Mouse (Mus musculus): ENCODE measurements around the gene Gm49318. TPM values are rescaled to one million over a fixed set of nuclear protein-coding genes. Genes with fewer than 3 reads are reported as not detected.

Gene Gm49318
- polyA plus RNA-seq, 1 experiment from 2014 or later: not detected

- Histone ChIP-seq H3K9ac (ENCODE audit: low read depth, low read length) (no peak overlapping the region; the same call in 1 of the 2 replicates), H3K4me3 (ENCODE audit: low read length) (peak overlapping the region; percentile 34), H3K9me3 (ENCODE audit: control insufficient read depth, low read length) (no peaks in the 10 kb centered on the region), H3K36me3 (ENCODE audit: control insufficient read depth, insufficient read depth, low read length) (no peaks in the 10 kb centered on the region), H3K27ac (ENCODE audit: low read depth, low read length) (no peak overlapping the region), H3K4me2 (replicated peaks; ENCODE audit: low read depth, low read length) (peak overlapping the region; percentile 74), H3K4me1 (ENCODE audit: control insufficient read depth, insufficient read depth, low read length) (peaks cover 20% of the 10 kb centered on the region), H3K27me3 (ENCODE audit: control insufficient read depth, insufficient read depth, low read length) (peaks cover 49% of the 10 kb centered on the region)
- peak; percentile 11; the same call in 1 of the 2 replicates for ATAC-seq (ENCODE audit: low FRiP score, low TSS enrichment)
- 0% methylated on average over 49 of the region's 67 CpGs for WGBS
Measured at GRCm38 (mm10) chr9:22051161-22051957, 19.7 kb downstream of the Gm49318 start.

- Histone ChIP-seq H3K4me2 (replicated peaks; ENCODE audit: low read depth, low read length) (peak overlapping the region; percentile 74), H3K4me3 (ENCODE audit: low read length) (peak overlapping the region; percentile 34), H3K27me3 (ENCODE audit: control insufficient read depth, insufficient read depth, low read length) (peaks cover 49% of the 10 kb centered on the region), H3K9me3 (ENCODE audit: control insufficient read depth, low read length) (no peaks in the 10 kb centered on the region), H3K4me1 (ENCODE audit: control insufficient read depth, insufficient read depth, low read length) (peaks cover 20% of the 10 kb centered on the region), H3K36me3 (ENCODE audit: control insufficient read depth, insufficient read depth, low read length) (no peaks in the 10 kb centered on the region), H3K9ac (ENCODE audit: low read depth, low read length) (no peak overlapping the region), H3K27ac (ENCODE audit: low read depth, low read length) (no peak overlapping the region)
- WGBS: 2% methylated on average over 32 of the region's 43 CpGs
- peak; percentile 74 for ATAC-seq (ENCODE audit: low FRiP score, low TSS enrichment)
Measured at GRCm38 (mm10) chr9:22050351-22050889, 20.6 kb downstream of the Gm49318 start.

- H3K9ac ChIP-seq (ENCODE audit: low read depth, low read length): no peak overlapping the region
- H3K9me3 ChIP-seq (ENCODE audit: control insufficient read depth, low read length): no peaks in the 10 kb centered on the region
- H3K27ac ChIP-seq (ENCODE audit: low read depth, low read length): no peak overlapping the region
- ATAC-seq (ENCODE audit: low FRiP score, low TSS enrichment): 0 out of 2 replicates have a peak, but pooled peaks have one; percentile 7
- H3K4me3 ChIP-seq (ENCODE audit: low read length): no peak overlapping the region
- peaks cover 49% of the 10 kb centered on the region for H3K27me3 ChIP-seq (ENCODE audit: control insufficient read depth, insufficient read depth, low read length)
- H3K4me1 ChIP-seq (ENCODE audit: control insufficient read depth, insufficient read depth, low read length): peaks cover 19% of the 10 kb centered on the region
- no peak overlapping the region for H3K4me2 ChIP-seq (replicated peaks; ENCODE audit: low read depth, low read length)
- 58% methylated on average over 4 of the region's 4 CpGs for WGBS
- no peaks in the 10 kb centered on the region for H3K36me3 ChIP-seq (ENCODE audit: control insufficient read depth, insufficient read depth, low read length)
Measured at GRCm38 (mm10) chr9:22049721-22050270, 21.3 kb downstream of the Gm49318 start.

- no peak for ATAC-seq (ENCODE audit: low FRiP score, low TSS enrichment)
Measured at GRCm38 (mm10) chr9:22049315-22049714, 21.7 kb downstream of the Gm49318 start.

GRCm38 (mm10) chr9:22047329-22047728, 23.7 kb downstream of the Gm49318 start:
- Histone ChIP-seq H3K27me3 (ENCODE audit: control insufficient read depth, insufficient read depth, low read length) (peaks cover 32% of the 10 kb centered on the region), H3K36me3 (ENCODE audit: control insufficient read depth, insufficient read depth, low read length) (no peaks in the 10 kb centered on the region), H3K27ac (ENCODE audit: low read depth, low read length) (no peak overlapping the region), H3K4me2 (replicated peaks; ENCODE audit: low read depth, low read length) (no peak overlapping the region), H3K9ac (ENCODE audit: low read depth, low read length) (no peak overlapping the region), H3K4me3 (ENCODE audit: low read length) (no peak overlapping the region), H3K9me3 (ENCODE audit: control insufficient read depth, low read length) (no peaks in the 10 kb centered on the region), H3K4me1 (ENCODE audit: control insufficient read depth, insufficient read depth, low read length) (peaks cover 13% of the 10 kb centered on the region; the same call in 1 of the 2 replicates)
- 56% methylated on average over 9 of the region's 9 CpGs for WGBS
- no peak for ATAC-seq (ENCODE audit: low FRiP score, low TSS enrichment)

More at GRCm38 (mm10) chr9:22049315-22049714, 21.7 kb downstream of the Gm49318 start:
- Histone ChIP-seq H3K9me3 (ENCODE audit: control insufficient read depth, low read length) (no peaks in the 10 kb centered on the region), H3K36me3 (ENCODE audit: control insufficient read depth, insufficient read depth, low read length) (no peaks in the 10 kb centered on the region), H3K9ac (ENCODE audit: low read depth, low read length) (no peak overlapping the region), H3K4me1 (ENCODE audit: control insufficient read depth, insufficient read depth, low read length) (peaks cover 14% of the 10 kb centered on the region), H3K27ac (ENCODE audit: low read depth, low read length) (no peak overlapping the region), H3K4me3 (ENCODE audit: low read length) (no peak overlapping the region), H3K4me2 (replicated peaks; ENCODE audit: low read depth, low read length) (no peak overlapping the region), H3K27me3 (ENCODE audit: control insufficient read depth, insufficient read depth, low read length) (peaks cover 45% of the 10 kb centered on the region)
- 78% methylated on average over 11 of the region's 11 CpGs for WGBS

- Histone ChIP-seq H3K9ac (ENCODE audit: low read depth, low read length) (no peak overlapping the region), H3K9me3 (ENCODE audit: control insufficient read depth, low read length) (no peaks in the 10 kb centered on the region), H3K27ac (ENCODE audit: low read depth, low read length) (no peak overlapping the region), H3K4me1 (ENCODE audit: control insufficient read depth, insufficient read depth, low read length) (no peaks in the 10 kb centered on the region), H3K4me3 (ENCODE audit: low read length) (no peak overlapping the region), H3K27me3 (ENCODE audit: control insufficient read depth, insufficient read depth, low read length) (no peaks in the 10 kb centered on the region), H3K4me2 (replicated peaks; ENCODE audit: low read depth, low read length) (no peak overlapping the region), H3K36me3 (ENCODE audit: control insufficient read depth, insufficient read depth, low read length) (no peaks in the 10 kb centered on the region)
- ATAC-seq (ENCODE audit: low FRiP score, low TSS enrichment): no peak
- 55% methylated on average over 2 of the region's 2 CpGs for WGBS
Measured at GRCm38 (mm10) chr9:22041832-22042231, 29.2 kb downstream of the Gm49318 start.

GRCm38 (mm10) chr9:22037826-22038225, 33.2 kb downstream of the Gm49318 start:
- no peaks in the 10 kb centered on the region for H3K9me3 ChIP-seq (ENCODE audit: control insufficient read depth, low read length)
- no peak overlapping the region for H3K4me2 ChIP-seq (replicated peaks; ENCODE audit: low read depth, low read length)
- H3K4me3 ChIP-seq (ENCODE audit: low read length): no peak overlapping the region
- 66% methylated on average over 10 of the region's 10 CpGs for WGBS
- H3K27me3 ChIP-seq (ENCODE audit: control insufficient read depth, insufficient read depth, low read length): no peaks in the 10 kb centered on the region
- ATAC-seq (ENCODE audit: low FRiP score, low TSS enrichment): no peak
- no peaks in the 10 kb centered on the region for H3K36me3 ChIP-seq (ENCODE audit: control insufficient read depth, insufficient read depth, low read length)
- H3K4me1 ChIP-seq (ENCODE audit: control insufficient read depth, insufficient read depth, low read length): no peaks in the 10 kb centered on the region
- no peak overlapping the region for H3K9ac ChIP-seq (ENCODE audit: low read depth, low read length)
- H3K27ac ChIP-seq (ENCODE audit: low read depth, low read length): no peak overlapping the region

GRCm38 (mm10) chr9:22035300-22036044, 35.6 kb downstream of the Gm49318 start:
- no peak for ATAC-seq (ENCODE audit: low FRiP score, low TSS enrichment)
- Histone ChIP-seq H3K4me3 (ENCODE audit: low read length) (no peak overlapping the region), H3K4me1 (ENCODE audit: control insufficient read depth, insufficient read depth, low read length) (no peaks in the 10 kb centered on the region), H3K4me2 (replicated peaks; ENCODE audit: low read depth, low read length) (no peak overlapping the region), H3K27me3 (ENCODE audit: control insufficient read depth, insufficient read depth, low read length) (no peaks in the 10 kb centered on the region), H3K9ac (ENCODE audit: low read depth, low read length) (no peak overlapping the region), H3K9me3 (ENCODE audit: control insufficient read depth, low read length) (no peaks in the 10 kb centered on the region), H3K36me3 (ENCODE audit: control insufficient read depth, insufficient read depth, low read length) (no peaks in the 10 kb centered on the region), H3K27ac (ENCODE audit: low read depth, low read length) (no peak overlapping the region)
- 59% methylated on average over 6 of the region's 6 CpGs for WGBS
